Mouse (Mus musculus) embryonic facial prominence, embryonic 11.5 days (tissue): ENCODE data around the gene Hoxa9. TPM values are rescaled to one million over a fixed set of nuclear protein-coding genes. Genes with fewer than 3 reads are reported as not detected.

Experiments used
- ATAC-seq: fragments of 200-750 bp; cut with Nextera tagmentation; replicated peaks from 2 replicates; pipeline ENCODE4 v1.8.0; 2017; ENCODE audit warnings: low read depth; ENCODE audit not compliant: insufficient number of reproducible peaks, low FRiP score, low TSS enrichment
- DNase-seq: peaks from one replicate; pipeline ENCODE4 v3.0.0-alpha.2; 2015; ENCODE audit warnings: low spot score
- H3K27ac ChIP-seq: fragments of 300-500 bp; sonication (generic); replicated peaks from 2 replicates; pipeline ENCODE4 v1.5.1; 2014; ENCODE audit warnings: mild to moderate bottlenecking, low read depth, low read length, control low read depth
- H3K27me3 ChIP-seq: fragments of 300-500 bp; sonication (generic); 2 replicates; pipeline ENCODE4 v1.6.1; 2014; ENCODE audit warnings: mild to moderate bottlenecking, low read length, moderate library complexity, mixed read lengths; ENCODE audit not compliant: control insufficient read depth, insufficient read depth
- H3K36me3 ChIP-seq: fragments of 300-500 bp; sonication (generic); replicated peaks from 2 replicates; pipeline ENCODE4 v1.6.1; 2014; ENCODE audit warnings: low read depth, mild to moderate bottlenecking, low read length, moderate library complexity, mixed read lengths; ENCODE audit not compliant: control insufficient read depth, insufficient read depth
- H3K4me1 ChIP-seq: fragments of 300-500 bp; sonication (generic); 2 replicates; pipeline ENCODE4 v1.6.1; 2014; ENCODE audit warnings: low read length, mixed read lengths; ENCODE audit not compliant: control insufficient read depth, insufficient read depth
- H3K4me2 ChIP-seq: fragments of 300-500 bp; sonication (generic); 2 replicates; pipeline ENCODE4 v1.6.1; 2014; ENCODE audit warnings: low read depth, mild to moderate bottlenecking, control low read depth, low read length, moderate library complexity
- H3K4me3 ChIP-seq: fragments of 300-500 bp; sonication (generic); 2 replicates; pipeline ENCODE4 v1.5.1; 2014; ENCODE audit warnings: low read depth, low read length, control low read depth
- H3K9ac ChIP-seq: fragments of 300-500 bp; sonication (generic); replicated peaks from 2 replicates; pipeline ENCODE4 v1.6.1; 2014; ENCODE audit warnings: mild to moderate bottlenecking, control low read depth, low read length
- H3K9me3 ChIP-seq: fragments of 300-500 bp; sonication (generic); replicated peaks from 2 replicates; pipeline ENCODE4 v1.6.1; 2016; ENCODE audit warnings: mild to moderate bottlenecking, low read length, inconsistent platforms, mixed read lengths; ENCODE audit not compliant: control insufficient read depth
- WGBS: fragments of 180-500 bp; shearing (Covaris S2); extraction: QIAGEN DNeasy Blood & Tissue Kit; methylation state at CpG from one replicate; pipeline ENCODE4 v1.1.7; 2014; 5-methylcytosine and 5-hydroxymethylcytosine counted together
- polyA plus RNA-seq: library from polyadenylated mRNA; unstranded; fragments of >200 nt; fragmentation: Nextera tagmentation; extraction: Ambion mirVana; gene quantifications from 2 replicates; pipeline ENCODE4 v1.2.1, GENCODE M21; 2014

Gene Hoxa9
- polyA plus RNA-seq, 1 experiment from 2014 or later: 0.11 TPM

DNA sequence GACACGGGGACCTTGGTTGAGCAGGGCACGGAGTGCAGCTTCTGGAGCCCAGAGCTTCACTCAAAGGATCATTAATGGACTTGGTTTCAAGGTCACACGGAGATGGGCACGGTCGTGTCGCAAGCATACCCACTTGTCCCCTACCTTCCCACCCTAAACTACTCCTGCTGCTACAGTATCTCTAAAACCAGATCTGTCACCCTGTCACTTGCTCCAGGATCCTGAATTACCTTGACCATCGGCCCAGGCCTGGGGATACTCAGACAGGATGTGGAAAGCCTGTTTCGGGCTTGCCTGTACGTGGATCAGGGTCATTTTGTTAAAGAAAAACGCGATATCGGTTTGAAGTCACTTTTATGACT lies 21.2 kb downstream of the Hoxa9 start:
- WGBS: 5% methylated on average over 12 of the region's 12 CpGs
- no peak for ATAC-seq
- Histone ChIP-seq H3K27me3 (peaks cover 96% of the 10 kb centered on the region), H3K27ac (no peak overlapping the region), H3K4me1 (no peaks in the 10 kb centered on the region), H3K9me3 (no peaks in the 10 kb centered on the region), H3K36me3 (no peaks in the 10 kb centered on the region), H3K9ac (no peak overlapping the region), H3K4me2 (no peak overlapping the region), H3K4me3 (no peak overlapping the region)
- no peak for DNase-seq

DNA sequence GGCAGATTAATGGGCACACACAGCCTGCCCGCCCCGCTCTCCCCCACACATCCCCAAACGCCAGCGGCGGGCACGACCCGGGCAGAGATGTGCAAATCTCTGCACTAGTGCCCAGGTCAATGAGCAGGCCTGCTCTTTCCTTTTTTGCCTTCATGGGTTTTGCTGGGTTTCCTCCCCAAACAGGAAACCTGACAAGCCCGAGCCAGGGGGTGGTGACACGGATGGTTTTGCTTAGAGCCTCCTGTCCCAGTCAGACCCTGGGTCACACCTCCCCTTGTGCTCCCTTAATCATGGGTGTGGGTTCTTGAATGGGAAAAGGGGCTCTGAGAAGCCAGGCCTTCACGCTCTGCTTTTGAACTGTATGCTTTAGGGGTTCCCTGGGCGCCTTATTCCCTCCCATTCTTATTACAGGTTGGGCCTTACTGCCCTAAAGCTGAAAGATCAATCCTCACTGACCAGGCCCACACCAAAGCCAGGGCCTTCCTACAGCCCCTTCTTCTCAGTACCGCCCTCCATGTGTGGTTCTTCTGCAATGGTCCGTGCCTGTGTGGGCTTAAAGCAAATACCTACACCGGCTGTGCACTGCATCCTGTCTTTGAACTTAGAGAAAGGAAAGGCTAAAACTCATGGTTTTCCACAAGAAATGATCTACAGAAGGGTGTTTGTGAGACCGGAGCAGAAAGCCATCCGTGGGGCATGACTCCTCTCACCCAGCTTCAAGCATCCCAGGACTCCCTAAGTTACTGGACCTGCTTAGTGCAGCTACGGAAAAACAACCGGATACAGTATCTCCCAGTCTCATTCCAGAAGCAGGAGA lies 21.8 kb downstream of the Hoxa9 start:
- no peak overlapping the region for H3K4me2 ChIP-seq
- no peak overlapping the region for H3K4me3 ChIP-seq
- H3K27ac ChIP-seq: no peak overlapping the region
- DNase-seq (no peak), ATAC-seq (no peak)
- H3K27me3 ChIP-seq: peaks cover 96% of the 10 kb centered on the region
- 3% methylated on average over 18 of the region's 18 CpGs for WGBS
- H3K36me3 ChIP-seq: no peaks in the 10 kb centered on the region
- no peak overlapping the region for H3K9ac ChIP-seq
- no peaks in the 10 kb centered on the region for H3K9me3 ChIP-seq
- H3K4me1 ChIP-seq: no peaks in the 10 kb centered on the region; the same call in 1 of the 2 replicates

DNA sequence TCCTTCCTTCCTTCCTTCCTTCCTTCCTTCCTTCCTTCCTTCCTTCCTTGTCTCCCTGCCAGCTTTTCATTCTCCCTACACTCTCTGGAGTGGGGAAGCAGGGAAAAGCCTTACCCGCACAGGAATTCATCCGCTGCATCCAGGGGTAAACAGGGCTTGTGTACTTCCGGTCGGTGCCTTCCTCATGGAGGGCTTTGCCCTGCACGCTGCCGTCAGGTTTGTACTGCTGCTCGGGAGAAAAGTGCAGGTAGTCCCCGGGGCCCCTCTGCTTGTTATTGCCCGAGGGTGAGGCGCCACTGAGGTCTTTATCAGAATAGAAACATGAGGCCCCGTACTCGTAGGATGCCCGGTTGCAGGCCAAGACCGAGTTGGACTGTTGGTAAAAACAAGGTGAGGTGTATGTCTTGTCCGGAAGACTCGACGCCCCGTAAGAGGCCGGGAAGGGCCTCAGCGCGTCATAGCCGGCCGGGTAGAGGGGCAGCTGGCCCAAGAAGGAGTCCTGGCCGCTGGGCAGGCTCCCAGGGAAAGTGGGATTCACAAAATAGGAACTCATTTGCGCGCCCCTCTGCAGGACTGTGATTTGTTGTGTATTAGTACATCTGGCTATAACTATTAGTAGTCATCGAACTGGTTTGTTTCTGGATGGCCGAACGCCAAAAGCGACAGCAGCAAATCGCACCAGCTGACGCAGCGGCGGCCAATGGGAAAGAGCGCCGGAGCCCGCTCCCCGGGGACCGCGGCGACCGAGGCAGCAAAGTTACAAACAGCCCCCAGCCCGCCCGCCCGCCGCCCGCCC lies 22.6 kb downstream of the Hoxa9 start, which contains the start of gene Hoxa6:
Hoxa6 (minus strand) TSS at position 651 of the 796 bp plus-strand sequence.
- H3K4me2 ChIP-seq: no peak within 1 kb of the TSS
- no peak within 1 kb of the TSS for H3K27ac ChIP-seq
- H3K4me1 ChIP-seq: no peaks in the 10 kb centered on the region; the same call in 1 of the 2 replicates
- no peaks in the 10 kb centered on the region for H3K9me3 ChIP-seq
- 2% methylated on average over 47 of the region's 47 CpGs for WGBS
- H3K36me3 ChIP-seq: no peaks in the 10 kb centered on the region
- ATAC-seq: no peak
- peaks cover 97% of the 10 kb centered on the region for H3K27me3 ChIP-seq
- no peak within 1 kb of the TSS for H3K4me3 ChIP-seq
- H3K9ac ChIP-seq: no peak within 1 kb of the TSS
- DNase-seq: no peak

DNA sequence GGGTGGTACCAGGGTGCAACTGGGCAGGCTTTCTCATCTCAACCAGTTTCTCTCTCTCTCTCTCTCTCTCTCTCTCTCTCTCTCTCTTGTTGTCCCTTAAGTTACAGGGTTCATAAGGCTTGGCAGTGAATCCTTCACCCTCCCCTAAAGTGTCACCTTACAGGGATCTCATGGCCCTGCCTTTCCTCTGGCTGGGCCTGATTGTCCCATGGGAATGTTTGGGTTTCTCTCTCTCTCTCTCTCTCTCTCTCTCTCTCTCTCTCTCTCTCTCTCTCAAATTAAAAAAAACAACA lies 23.3 kb downstream of the Hoxa9 start:
- Histone ChIP-seq H3K9ac (no peak overlapping the region), H3K9me3 (no peaks in the 10 kb centered on the region), H3K27me3 (peaks cover 96% of the 10 kb centered on the region), H3K4me1 (no peaks in the 10 kb centered on the region; the same call in 1 of the 2 replicates), H3K4me2 (no peak overlapping the region), H3K36me3 (no peaks in the 10 kb centered on the region), H3K4me3 (no peak overlapping the region), H3K27ac (no peak overlapping the region)
- no peak for DNase-seq
- no peak for ATAC-seq

DNA sequence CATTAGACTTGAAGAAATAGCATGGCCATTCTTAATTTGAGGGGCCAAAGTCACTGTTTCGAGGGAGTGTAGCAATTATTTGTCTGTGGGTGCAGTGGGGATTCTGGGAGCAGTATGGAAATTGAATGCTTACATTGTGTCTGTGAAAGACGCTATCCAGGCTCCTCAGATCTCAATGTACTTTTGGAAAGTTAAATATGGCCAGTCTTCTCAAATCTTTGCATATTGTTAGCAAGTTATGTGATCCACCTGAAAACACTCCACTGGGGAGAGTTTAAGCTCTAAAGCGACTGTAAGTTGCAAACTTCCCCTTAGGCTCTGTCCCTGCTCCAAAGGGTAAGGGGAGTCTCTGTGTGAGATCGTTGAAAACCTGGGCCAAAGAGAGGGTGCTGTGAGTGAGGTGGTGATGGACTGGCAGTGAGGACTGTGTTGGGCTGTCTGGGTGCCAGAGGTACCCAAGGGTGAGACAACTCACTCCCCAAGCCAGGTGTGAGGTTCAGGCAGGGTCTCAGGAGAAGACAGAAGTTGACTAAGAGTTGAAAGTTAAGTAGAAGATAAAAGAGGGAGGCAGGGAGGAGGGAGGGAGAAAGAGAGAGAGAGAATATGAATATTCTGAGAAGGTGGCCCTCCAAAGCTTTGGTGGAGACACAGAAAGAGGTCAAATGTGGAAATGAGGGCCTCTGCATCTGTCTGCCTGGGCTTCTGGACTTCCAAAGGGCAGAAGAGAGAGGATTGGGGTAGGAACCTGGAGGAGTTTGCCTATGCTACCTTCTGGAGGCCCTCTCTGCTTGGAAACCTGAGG lies 23.8 kb downstream of the Hoxa9 start:
- Histone ChIP-seq H3K9me3 (no peaks in the 10 kb centered on the region), H3K9ac (no peak overlapping the region), H3K27me3 (peaks cover 94% of the 10 kb centered on the region), H3K4me1 (no peaks in the 10 kb centered on the region; the same call in 1 of the 2 replicates), H3K36me3 (no peaks in the 10 kb centered on the region), H3K27ac (no peak overlapping the region), H3K4me2 (no peak overlapping the region), H3K4me3 (no peak overlapping the region)
- WGBS: 3% methylated on average over 4 of the region's 4 CpGs
- DNase-seq: no peak
- no peak for ATAC-seq

DNA sequence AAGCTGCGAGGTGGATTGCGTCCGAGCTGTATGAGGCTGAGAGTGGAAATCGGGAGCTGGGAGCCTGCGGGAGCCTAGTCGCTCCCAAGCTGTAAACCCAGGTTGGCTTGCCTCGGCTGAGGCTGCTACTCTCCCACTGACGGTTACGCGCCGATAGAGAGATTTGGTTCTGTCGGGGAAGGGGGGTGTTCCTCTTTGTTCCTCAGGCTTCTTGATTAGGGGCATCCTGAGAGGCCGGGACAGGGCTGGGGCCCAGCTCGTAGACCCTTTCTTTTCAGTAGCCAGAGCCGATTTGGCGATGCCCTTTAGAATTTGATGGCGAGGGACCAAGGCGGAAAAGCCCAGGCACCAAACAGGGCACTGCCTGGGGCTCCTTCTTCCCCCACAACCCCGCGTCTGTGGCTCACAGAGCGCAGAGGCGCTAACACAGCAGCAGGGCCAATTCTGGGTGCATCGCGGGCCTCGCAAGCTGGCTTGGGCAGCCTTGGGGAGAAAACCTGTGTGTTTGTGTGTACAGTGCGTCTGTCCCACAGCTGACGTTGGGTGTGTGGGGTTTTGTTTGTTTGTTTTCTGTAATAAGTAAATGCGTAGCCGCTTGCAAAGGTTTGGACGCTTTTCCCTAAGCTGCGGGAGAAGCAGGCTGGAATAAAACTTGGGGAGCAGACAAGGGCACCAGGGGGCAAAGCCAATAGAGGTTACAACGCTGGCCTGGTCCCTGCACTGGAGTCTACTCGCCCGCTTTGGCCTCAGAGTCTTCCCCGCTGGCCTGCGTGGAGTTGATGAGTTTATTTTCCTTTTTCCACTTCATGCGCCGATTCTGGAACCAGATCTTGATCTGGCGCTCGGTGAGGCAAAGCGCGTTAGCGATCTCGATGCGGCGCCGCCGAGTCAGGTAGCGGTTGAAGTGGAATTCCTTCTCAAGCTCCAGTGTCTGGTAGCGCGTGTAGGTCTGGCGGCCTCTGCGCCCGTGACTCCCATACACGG lies 25.0 kb downstream of the Hoxa9 start:
- no peak overlapping the region for H3K4me3 ChIP-seq
- DNase-seq (no peak), ATAC-seq (no peak)
- WGBS: 1% methylated on average over 55 of the region's 55 CpGs
- no peak overlapping the region for H3K27ac ChIP-seq
- H3K4me2 ChIP-seq: no peak overlapping the region
- H3K9me3 ChIP-seq: no peaks in the 10 kb centered on the region
- no peaks in the 10 kb centered on the region; the same call in 1 of the 2 replicates for H3K4me1 ChIP-seq
- H3K36me3 ChIP-seq: no peaks in the 10 kb centered on the region
- peaks cover 94% of the 10 kb centered on the region for H3K27me3 ChIP-seq
- no peak overlapping the region for H3K9ac ChIP-seq

DNA sequence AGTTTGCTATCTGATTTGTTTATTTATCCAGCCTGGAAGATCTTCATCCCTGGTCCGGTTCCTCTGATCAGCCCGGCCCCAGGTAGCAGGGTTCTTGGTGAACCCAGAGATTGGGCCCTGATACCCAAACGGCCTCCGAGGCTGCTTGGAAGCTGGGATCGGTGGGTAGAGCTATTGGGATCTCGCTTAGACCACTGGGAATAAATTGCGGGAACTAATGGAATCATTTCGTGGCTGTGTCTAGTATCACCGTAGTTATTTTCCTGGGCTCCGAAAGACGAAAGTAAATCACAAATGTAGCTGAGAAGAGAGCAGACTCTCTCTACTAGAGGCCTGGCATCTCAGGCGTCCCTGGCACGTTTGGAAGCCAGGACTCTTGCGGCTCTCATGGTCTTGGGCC lies 25.7 kb downstream of the Hoxa9 start:
- peaks cover 95% of the 10 kb centered on the region for H3K27me3 ChIP-seq
- no peak for ATAC-seq
- no peak overlapping the region for H3K4me3 ChIP-seq
- 5% methylated on average over 14 of the region's 14 CpGs for WGBS
- no peak overlapping the region for H3K4me2 ChIP-seq
- no peaks in the 10 kb centered on the region for H3K36me3 ChIP-seq
- H3K9ac ChIP-seq: no peak overlapping the region
- H3K9me3 ChIP-seq: no peaks in the 10 kb centered on the region
- H3K27ac ChIP-seq: no peak overlapping the region
- H3K4me1 ChIP-seq: no peaks in the 10 kb centered on the region; the same call in 1 of the 2 replicates
- DNase-seq: no peak
